Mouse (Mus musculus) liver, postnatal 0 days (tissue): ENCODE data around the gene Bach2.

Experiments used
- CTCF ChIP-seq: sonication (generic); IDR thresholded peaks from 2 replicates; pipeline ENCODE4 v1.5.1; 2016; ENCODE audit warnings: antibody characterized with exemption, low read depth
- EP300 ChIP-seq: IDR thresholded peaks from 2 replicates; pipeline ENCODE4 v1.6.1; 2016; ENCODE audit warnings: antibody characterized with exemption, low read depth, mild to moderate bottlenecking

DNA sequence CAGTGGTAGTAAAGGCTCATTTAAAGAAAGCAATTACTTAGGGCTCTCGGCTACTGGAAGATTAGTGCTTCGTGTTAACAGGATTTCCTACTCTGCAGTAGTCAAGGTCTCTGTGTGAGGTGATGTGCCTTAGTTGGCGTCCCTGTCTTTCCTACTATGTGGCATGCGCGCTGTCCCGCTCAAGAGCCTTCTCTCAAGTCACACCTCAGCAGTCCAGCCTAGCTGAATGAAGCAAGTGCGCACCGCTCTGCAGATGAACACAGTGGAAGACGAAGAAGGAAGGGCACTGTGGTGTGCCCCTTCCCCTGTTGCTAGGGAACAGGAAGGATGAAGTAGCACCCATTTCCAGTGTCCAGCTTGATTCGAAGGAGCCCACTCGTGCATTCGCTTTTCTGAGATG is 93.4 kb downstream of the Bach2 start:
- no peak for TF ChIP-seq EP300
- no peak for TF ChIP-seq CTCF
